Mouse (Mus musculus) R1 (cell line): Measurements from ENCODE around the gene Utp3.

Experiments used
- DNase-seq: peaks from one replicate; pipeline ENCODE4 v3.0.0-alpha.2; 2018; ENCODE audit warnings: low read depth, low spot score

Gene Utp3

DNA sequence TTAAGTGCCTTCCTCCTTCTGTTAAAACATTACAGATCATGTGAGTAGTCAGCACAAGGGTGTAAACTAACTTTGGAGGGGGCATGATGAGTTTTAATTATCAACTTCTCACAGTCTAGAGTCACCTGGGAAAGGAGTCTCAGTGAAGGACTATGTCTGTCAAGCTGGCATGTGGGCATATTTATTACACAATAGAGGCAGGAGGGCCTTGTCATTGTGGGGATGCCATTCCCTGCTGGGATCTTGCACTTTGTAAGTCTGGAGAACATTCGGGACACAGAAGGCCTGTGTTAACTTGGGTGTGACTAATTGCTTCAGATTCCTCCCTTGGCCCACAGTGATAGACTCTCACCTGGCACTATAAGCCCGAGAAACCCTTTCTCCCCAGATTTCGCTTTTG is 15.3 kb downstream of the Utp3 start:
- no peak for DNase-seq

- DNase-seq = no peak
Measured at GRCm38 (mm10) chr5:88574829-88575228, 20.6 kb downstream of the Utp3 start.

GRCm38 (mm10) chr5:88575506-88576338 is 21.5 kb downstream of the Utp3 start:
- DNase-seq = peak; percentile 44

DNA sequence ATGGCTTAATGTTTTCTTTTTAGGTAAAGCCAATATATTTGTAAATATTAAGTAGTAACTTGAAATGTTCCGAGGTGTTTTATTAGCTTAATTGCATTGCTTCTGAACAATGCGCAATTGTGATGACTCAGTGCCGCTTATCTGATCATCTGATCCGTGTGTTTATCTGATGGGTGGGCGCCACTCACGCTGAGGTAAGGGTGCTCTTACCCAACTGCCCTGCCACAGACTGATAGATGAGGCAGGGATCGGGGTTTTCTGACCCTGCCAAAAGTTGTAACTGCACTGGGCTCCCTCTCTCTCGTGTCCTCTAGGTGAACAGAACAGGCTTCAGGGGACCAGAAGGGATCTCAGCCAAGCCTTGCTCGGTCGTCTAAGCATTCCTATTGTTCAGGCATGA is 26.4 kb downstream of the Utp3 start:
- no peak for DNase-seq

DNA sequence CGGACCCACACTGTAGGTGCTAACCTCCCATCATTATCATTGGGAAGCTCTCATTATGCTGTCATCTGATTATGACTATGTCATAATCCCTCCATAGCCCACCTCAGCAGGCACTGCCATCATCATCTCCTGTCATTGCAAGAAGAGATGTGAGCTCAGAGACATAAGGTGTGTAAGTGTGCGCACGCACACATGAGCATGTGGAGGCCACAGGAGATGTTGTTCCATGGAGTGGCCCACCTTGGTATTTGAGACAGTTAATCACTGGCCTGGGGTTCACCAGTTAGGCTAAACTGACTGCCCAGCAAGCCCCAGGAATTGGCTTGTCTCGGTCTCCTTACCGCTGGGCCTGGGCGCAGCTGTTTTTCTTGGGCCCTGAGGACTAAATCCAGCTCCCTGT is 27.1 kb downstream of the Utp3 start:
- DNase-seq = no peak

DNA sequence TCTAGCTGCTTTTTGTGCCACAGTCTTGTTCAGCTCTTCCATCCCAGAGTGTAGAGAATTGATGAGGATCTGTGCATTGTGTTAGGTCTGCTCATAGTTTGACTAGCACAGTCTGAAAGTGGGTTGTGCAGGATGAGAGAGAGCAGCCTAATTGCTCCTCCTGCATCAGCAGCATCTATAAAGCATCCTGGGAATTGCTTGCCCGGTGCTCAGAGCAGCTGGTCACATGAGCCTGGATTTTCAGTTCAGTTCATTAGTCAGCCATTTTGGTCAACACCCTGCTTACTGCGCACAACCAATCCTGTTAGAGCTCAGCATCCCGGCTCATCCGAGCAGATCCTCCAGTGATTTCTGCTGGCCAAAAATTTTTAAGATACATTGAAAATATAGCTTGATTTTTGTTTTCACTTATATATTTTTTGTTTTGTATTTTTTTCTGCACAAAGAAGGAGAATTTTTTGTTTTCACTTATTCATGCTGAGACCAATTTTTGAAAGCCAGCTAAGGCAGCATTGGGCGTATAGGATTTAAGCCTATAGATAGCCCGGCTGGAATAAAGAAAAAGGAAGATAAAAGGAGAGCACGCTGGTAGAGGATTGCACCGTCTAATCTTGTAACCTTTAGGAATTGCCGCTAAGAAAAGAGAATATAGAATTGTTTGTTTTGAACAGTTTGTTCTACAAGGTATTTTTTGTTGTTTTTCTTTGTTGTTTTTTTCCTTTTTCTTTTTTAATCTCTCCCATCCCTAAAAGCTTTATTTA is 29.2 kb downstream of the Utp3 start:
- peak; percentile 76 for DNase-seq

- peak; percentile 39 for DNase-seq
Measured at GRCm38 (mm10) chr5:88584061-88584460, 29.8 kb downstream of the Utp3 start.

- DNase-seq = no peak
Measured at GRCm38 (mm10) chr5:88586407-88587174, 32.3 kb downstream of the Utp3 start.

DNA sequence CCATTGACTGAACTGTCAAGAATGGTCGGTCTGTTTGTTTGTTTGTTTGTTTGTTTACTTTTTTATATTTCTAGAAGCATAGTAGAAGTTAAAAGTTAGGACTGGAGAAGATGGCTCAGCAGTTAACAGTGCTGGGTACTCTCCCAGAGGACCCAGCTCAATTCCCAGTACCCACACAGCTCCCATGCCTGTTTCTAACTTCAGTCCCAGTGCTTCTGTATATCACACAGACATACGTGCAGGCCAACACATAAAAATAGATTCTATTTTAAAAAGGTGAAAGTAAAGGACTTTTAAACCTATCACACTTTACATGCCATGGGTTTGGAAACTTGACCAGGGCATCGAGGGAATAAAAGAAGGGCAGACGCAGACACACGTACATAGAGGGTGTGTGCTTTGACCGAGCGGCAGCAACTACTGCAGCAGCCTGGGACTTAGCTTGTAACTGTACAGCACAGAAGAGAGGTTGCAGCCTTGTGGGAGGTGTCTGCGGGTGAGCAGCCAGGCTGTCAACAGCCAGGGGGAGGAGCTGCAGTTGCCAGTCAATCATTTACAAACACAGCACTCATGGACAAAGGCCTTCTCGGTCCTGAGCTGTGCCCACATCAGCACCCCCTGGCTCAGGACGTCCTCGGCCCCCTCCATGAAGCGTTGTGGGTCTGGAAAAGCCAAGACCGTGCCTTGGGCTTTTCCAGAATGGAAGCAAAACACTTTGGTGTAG is 33.1 kb downstream of the Utp3 start:
- DNase-seq = peak; percentile 46

- no peak for DNase-seq
Measured at GRCm38 (mm10) chr5:88588481-88588880, 34.2 kb downstream of the Utp3 start.

GRCm38 (mm10) chr5:88593421-88594172 is 39.3 kb downstream of the Utp3 start:
- DNase-seq = no peak

DNA sequence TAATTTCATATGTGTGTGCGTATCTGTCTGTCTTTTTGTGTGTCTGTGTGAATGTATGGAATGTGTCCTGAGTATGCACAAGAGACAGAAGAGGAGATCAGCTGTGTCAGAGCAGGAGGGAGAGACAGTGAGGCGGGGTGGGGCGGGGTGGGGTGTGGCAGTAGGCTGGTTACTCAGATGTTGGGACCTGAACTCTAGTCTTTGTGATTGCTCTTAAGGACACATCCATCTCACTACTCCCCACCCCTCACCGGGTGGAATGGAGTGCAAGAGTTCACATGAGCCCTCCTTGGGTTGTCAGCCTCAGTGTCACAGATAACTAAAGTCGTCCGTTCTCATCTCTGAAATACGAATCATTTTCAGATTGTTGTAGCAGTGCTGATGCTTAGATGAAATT is 39.9 kb downstream of the Utp3 start:
- DNase-seq = no peak

DNA sequence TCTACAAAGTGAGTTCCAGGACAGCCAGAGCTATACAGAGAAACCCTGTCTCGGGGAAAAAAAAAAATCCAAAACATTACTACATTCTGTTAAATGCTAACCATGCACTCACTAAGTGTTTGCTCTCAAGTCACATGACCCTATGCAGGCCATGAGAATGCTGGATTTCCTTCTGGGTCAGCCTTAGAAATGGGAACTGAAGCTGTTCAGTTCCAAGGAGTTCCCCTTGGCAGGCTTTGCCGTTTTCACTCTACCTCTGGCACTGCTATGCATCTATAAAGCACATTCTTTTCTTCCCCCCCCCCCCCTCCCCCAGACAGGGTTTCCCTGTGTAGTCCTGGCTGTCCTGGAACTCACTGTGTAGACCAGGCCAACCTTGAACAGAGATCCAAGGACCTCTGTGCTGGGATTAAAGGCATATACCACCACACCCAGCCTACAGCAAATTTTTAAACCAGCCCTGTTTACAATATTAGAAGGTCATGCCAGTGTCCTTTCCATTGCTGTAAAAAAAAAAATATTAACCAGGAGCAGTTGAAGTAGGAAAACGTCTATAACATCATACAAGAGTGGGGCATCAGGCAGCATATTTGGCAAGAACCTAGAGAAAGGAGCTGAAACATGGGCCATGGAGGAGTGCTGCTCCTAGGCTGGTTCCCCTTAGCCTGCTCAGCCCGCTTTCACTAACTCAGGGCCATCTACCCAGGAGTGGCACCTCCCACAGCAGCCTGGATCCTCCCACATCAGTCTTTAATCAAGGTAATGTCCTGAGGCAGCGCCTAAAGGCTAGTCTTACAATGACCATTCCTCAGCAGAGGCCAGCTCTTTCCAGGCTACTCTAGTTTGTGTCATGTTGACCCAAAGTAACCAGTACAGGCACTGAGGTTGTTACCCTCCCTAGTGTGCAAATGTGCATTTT is 41.5 kb downstream of the Utp3 start:
- DNase-seq = no peak

GRCm38 (mm10) chr5:88598961-88599360 is 44.7 kb downstream of the Utp3 start:
- DNase-seq = no peak

- DNase-seq = no peak
Measured at GRCm38 (mm10) chr5:88602030-88602429, 47.8 kb downstream of the Utp3 start.

DNA sequence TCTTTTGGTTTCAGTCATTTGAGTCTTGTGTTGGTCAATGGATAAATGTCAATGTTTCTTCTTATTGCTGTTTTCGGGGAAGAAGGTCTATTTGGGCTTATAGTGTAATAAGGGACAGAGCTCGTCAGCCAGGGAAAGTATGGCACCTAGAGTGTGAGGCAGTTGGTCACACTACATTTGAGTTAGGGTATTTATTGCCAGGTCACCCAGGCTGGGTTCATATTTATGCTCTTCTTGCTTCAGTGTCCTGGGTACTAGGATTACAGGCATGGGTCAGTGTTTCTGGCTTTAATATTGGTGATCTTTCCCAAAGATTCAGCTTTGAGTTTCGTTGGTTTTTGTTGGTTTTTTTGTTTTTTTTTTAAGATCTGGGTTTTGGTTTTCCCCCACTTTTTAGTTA is 48.5 kb downstream of the Utp3 start:
- DNase-seq = no peak

GRCm38 (mm10) chr5:88604046-88604445 is 49.8 kb downstream of the Utp3 start:
- DNase-seq = no peak

DNA sequence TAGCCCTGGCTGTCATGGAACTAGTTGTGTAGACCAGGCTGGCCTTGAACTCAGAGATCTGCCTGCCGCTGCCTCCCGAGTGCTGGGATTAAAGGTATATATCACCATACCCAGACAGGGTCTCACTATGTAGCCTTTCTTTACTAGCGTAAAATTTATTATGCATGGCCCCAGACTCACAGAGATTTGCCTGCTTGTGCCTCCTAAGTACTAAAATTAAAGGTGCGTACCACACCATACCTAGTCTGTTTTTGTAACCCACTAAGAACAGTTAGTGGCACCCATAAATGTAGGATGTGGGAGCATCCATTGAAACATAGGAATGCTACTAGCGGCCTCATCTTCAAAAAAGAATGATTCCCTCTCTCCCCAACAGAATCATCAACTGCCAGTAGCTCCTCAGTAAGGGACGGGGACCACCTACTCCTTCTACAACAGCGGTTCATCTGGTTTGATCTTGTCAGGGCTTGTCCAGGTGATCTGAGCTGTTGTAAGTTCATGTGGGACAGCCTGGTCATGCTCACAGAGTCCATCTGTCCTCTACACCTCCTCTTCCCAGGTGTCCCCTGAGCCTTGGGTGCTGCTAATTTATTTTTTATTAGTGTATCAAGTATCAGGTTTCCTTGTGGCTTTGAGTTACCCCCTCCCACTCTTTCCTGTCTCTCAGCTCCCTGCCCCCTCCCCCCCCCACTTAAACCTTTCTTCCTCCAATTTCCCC is 50.5 kb downstream of the Utp3 start:
- DNase-seq = peak; percentile 49
